Mouse (Mus musculus) gastrocnemius, postnatal 10 days (tissue): ENCODE measurements at regions not wholly inside any gene's neighbourhood (a gene's known extent, or its start where the extent isn't known, plus 50 kb on each side); places are given as distances from the start of the nearest gene placed in this dataset.

Experiments used
- DNase-seq: peaks from one replicate; pipeline ENCODE4 v3.0.0; 2021; ENCODE audit warnings: mixed read lengths

DNA sequence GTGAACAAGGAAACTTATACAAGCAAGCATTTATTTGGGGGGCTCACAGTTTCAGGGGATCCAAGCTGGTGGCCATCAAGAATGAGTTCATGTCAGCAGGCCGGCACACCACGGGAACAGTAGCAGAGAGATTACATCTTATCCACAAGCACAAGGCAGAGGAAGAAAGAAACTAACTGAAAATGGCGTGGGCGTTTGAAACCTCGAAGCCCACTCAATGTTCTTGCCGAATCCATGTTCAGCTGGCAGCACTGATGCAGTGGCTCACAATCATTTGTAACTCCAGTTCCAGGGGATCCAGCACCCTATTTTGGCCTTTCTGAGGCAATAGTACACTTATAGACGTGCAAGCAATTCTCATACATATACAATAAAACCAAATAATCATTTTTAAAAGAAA, 404.7 kb downstream of the Cdh26 start:
- DNase-seq = no peak

DNA sequence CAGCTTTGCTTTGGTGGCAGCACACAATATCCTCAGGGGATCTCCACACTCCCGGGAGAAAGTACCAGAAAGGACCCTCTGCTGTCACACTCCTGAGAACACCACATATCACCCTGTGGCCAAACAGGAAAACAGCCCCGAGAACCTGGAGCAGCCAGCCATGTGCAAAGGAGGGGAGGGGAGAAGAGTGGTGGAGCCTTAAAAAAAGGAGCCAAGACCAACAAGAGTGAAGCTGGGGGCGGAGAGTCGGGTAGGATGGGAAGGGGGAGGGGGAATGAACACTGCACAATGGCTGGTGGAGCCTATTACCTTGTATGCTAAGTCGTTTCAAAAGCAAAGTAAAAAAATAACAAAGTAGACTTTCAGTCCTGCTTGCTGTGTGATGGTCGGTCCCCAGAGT, 408.2 kb downstream of the Cdh26 start:
- DNase-seq = no peak

DNA sequence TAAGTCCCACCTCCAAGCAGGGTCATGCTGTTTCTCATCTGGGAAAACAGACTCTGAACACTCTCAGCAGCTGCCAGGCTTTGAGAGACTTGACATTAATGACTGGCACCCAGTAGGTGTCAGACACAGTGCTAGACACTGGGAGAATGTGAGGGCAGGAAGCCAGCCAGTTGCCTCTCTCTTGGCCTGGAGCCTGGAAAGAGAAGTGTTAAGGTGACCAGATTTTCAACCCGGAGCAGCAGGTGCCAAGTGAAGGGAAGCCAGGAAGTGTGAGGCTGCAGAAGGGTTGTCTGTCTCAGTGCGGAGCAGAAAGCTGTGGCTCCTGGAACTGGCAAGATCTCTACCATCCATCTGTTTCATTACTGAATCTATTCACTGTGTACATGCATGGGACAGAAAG, 410.6 kb downstream of the Cdh26 start:
- DNase-seq = peak; percentile 64

DNA sequence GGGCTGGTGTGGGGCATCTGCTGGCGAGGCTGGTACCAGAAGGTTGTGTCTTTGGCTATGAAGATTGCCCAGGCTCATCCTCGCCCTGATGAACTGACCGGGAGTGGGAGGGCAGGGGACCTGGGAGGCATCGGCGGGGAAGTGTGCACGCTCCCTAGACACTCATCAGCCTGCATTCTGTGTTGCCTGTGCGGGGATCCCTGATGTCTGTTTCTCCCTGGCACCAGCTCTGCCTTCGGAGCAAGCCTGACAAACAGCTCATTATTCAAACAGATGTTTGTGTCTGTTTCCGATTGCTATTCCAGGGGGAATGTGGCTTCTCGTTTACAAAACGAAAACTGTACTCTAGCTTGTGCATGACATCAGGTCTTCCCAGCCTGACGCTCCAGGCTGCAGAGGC, 412.3 kb downstream of the Cdh26 start:
- no peak for DNase-seq

DNA sequence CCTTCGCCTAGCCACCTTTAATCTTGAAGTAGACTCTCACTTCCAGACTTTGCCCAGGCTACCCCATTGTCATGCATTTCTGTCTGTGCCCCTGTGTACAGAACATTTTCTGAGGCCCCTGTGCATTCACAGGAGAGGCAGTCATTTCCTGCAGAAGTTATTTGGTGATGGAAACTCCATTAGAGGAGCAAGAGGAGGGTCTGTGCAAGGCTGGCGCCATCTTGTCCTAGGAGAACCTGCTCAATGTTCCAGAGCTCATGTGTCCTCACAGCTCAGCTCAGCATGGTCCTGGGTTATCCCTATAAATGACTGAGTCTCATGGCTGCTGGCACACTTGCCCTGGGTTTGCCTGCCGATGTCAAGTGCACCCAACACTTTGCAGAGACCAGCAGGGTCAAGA, 413.1 kb downstream of the Cdh26 start:
- no peak for DNase-seq

DNA sequence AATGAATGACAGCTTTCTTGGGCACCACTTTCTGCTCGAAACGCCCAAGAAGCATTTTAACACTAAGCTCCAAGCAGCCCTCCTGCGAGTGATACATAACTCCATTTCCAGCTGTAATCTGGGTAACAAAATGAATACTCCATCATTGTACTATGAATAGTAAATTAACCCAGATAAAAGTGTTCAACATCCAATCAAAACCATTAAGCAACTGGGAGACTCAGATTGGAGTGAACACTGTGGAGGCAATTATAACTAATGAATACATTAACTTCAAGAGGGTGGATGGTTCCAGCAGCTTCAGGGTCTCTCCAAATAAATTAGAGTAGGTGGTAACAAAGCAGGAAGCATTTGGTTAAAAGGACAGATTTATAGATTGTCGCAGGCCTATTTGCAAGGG, 414.2 kb downstream of the Cdh26 start:
- DNase-seq = no peak

DNA sequence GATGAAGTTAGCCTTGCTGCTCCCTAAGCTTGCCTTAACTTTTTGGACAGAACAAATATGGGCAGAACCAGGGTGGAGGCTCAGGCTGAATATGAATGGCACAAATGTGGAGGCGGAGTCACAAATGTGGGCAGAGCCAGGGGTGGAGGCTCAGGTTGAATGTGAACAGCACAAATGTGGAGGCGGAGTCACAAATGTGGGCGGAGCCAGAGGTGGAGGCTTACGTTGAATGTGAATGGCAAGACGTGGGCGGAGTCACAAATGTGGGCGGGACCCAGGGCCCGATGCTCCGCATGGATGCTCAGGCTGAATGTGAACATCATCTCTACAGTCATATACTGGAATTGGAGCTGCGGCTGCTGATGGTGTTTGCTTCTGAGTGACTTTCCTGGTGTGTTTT, 420.0 kb downstream of the Cdh26 start:
- no peak for DNase-seq

DNA sequence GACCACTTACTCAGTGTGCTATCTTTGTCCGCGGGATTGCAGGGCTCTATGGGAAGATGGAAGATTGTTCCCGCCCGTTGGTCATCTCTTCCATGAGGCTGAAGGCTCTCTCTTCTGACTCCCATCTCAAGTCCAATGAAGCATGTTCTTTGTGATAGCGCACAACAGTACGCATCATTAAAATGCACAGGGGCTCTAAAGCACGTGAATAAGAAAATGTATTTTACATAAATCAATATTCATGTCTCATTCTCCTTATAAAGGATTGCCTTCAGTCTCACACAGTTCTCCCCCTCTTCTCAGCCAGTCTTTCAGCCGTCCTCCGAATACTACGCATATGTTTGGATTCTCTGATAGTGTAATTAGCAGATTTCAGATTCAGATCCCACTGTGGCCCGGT, 420.4 kb downstream of the Cdh26 start:
- DNase-seq = no peak

DNA sequence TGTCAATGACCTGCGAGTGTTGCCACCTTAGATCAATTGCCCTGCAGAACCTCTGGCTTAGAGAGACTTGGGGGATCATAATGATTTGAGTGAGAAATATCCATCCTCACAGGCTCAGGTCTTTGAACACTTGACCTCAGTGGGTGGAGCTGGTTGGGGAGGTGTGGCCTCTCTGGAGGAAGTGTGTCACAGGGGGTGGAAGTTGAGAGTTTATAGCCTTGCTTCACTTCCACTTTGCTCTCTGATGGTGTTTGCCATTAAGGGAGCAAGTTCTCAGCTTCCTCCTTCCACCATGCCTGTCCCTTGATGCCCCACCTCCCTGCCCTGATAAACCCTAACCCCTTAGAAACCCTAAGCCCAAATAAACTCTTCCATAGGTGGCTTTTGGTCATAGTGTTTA, 423.7 kb downstream of the Cdh26 start:
- no peak for DNase-seq

DNA sequence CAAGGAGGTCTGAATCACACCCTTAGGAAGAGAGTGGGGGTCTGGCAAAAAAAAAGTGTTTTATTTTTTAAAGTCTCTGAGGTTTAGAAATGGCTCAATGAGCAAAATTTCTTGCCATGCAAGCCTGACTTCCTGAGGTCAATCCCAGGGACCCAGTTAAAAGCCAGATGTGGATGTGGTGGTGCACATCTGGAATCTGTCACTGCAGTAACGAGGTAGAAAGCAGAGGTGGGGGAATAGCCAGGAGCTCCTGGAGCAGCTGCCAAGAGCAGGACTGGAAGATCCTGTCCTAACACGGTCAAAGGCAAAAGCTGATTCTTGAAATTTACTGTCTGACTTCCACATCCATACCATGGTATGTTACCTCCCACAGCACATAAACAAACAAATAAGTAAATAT, 424.4 kb downstream of the Cdh26 start:
- DNase-seq = no peak

DNA sequence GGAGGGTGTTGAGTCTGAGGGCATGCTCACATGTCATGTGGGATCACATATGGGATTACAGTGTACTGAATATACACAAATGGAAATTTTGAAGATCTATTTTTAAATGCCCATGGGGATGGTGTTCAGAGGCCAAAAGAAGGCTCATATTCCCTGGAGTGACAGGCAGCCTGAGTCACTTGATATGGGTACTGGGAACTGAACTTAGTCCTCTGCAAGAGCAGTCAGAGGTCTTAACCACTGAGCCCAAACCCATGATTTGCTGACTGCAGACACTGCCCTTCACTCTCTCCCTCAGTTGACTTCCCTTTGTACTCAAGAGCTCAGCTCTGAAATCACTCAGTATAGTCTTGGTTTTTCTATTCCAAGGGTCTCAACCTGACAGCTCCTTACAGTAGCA, 432.3 kb downstream of the Cdh26 start:
- DNase-seq = no peak

DNA sequence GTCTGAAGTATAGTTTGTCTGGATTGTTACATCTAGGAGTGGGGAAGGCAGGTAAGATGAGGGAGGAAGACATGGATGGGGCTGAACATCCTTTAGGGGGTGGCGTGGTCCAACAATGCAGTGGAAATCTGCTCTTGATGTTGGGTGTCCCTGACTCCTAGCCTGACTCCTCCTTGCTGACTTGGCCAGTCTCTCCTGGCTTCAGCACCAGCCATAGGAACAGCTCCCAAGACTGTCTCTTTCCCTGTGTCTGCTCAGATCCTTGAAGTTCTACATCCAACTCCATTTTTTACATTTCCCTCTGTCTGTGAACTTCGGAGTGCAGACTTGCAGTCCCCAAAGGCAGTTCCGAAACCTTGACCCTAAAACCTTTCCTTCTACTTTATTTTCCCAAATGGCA, 436.8 kb downstream of the Cdh26 start:
- DNase-seq = peak; percentile 26

DNA sequence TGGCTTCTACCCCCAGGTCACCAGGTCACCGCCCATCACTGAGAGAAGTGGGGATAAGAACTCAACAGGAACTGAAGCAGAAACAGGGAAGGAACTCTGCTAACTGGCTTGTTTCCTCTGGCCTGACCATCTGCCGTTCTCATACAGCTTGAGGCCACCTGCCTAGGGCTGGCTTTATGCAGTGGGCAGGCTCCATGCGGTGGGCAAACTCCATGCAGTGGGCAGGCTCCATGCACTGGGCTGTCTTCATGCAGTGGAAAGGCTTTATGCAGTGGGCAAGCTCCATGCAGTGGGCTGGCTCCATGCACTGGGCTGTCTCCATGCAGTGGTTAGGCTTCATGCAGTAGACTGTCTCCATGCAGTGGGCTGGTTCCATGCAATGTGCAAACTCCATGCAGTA, 438.8 kb downstream of the Cdh26 start:
- DNase-seq = no peak

DNA sequence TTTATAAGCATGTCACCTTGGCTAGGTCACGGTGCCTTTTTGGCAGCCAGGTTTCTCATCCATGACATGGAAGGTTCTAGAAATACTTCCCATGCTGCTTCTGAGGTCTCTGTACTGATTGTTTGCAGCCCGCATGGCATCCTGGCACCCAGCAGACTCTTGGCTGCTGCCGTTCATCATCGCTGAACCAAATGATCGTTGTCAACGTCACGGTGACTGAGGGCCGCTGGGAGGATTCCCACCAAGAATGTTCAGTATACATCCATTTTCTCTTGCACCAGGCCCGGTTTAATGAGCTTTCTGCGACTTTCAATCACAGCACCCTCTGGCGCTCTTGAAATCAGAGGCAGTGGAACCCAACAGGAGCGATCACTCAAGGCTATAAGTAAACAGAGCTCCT, 448.1 kb downstream of the Cdh26 start:
- no peak for DNase-seq

DNA sequence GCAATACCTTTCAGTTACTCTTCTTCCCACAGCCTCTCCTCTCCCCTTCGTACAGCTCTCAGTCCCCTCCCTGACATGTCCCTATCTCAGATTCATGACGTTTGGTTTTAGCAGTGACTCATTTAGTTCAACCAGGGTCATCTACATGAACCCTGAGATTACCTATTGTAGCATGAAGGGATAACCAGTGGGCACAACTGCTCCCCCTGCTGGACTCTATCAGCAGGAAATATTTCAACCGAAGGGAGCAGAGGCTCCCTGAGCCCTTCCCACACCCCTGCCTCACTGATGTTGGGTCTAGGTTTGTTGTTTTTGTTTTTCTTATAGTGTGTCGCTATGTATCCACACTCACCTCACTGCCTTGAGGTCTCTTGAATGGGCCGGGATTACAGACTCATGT, 455.4 kb downstream of the Cdh26 start:
- peak; percentile 26 for DNase-seq

DNA sequence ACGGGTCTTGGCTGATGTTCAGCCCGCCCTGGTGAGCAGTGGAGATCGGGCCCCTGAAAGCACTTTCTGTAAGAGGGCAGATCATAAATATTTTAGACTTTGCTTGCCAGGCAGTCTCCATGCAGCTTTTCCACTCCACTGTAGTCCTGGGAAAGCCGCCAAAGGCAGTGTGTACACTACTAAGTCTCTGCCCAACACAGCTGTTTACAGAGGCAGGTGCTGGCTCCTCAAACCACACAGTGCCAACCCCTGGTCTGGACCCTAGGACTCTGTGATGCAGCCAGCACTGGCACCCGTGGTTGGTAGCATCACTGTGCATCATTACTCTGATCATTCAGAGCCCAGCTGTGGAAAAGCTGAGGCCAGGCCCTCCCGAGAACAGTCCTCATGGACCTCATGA, 458.4 kb downstream of the Cdh26 start:
- DNase-seq = peak; percentile 34

DNA sequence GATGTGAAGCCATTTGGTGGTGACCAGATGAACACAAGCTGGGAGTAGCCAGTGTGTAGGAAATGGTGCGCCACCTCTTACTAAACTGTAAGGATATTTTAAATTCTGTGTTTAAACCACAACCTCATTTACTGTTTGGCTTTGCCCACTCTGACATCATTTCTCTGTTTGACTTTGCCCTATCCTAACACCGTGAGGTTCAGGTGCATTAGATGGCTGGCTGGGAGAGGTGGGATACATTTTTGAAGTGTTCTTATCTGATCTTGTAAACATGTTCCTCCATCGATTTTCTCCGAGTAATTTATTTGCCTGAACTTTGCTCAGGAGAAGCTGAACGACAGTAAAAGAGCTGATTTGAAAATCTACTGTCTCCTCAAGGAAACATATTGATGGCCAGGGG, 472.1 kb downstream of the Cdh26 start:
- no peak for DNase-seq

DNA sequence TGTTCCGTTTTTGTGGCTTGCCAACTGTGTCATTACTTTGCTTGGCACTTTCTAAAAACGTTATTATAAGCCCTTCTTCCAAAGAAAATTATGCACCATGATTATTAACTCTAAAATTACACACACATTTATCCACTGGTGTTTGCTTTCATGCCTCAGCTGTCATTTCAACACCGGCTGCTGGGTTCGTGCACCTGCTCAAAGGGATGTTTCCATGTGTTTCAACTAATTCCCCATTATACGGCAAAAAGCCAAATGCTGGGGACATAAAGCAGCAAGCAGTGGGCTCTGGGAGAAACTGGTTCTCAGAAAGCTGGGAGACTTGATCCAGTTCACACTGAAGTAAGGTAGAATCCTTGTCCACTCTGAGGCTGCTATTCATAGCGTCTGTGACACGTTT, 479.0 kb downstream of the Cdh26 start:
- DNase-seq = no peak

DNA sequence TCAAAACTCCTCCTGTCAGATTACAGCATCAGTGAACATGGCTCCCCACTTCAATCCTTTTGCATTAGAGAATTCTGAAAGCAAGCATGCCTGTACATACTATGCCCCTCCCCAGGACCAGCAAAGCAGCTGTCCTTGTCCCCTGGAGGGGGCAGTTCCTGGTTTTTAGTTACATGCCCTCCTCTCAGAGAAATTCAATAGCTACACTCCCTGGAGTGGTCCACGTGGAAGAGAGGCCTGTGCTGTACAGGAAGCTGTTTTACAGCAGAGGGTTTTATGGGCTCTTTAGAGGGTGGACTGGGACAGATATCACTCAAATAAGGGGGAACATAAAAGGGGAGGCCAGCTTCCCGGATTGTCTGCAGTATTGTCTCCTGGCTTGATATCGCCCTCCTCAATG, 481.3 kb downstream of the Cdh26 start:
- no peak for DNase-seq

DNA sequence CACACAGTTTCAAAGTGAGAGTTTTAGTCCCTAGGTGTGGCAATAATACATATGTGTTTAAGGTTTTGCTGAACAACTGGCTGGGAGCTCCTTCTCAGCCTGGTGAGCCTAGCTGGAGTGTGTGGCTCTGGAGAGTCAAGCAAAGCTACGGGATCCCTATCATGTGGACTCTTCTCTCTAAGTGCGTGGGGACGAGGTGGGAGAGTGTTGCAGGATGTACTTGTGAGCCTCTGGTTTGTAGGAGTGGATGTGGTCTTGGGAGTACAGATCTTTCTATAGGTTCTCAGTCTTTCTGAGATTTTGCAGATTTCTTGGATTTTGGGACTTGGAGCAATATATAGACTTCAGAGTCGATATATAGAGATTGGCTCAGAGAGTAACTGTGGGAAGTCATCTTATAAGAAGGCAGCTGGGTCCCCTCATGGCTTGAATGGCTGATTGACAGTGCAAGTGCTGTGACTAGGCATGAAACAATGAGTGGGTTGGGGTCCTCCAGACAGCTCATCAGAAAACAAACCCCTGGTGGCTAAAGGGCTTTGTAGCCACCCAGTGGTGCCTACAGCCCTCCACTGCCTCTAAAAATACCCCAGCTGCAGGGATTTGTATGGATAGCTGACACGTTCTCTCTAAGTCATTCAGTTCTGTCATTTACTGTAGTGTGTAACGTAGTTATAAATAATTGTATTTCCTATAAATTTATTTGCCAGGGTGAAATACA, 486.1 kb downstream of the Cdh26 start:
- DNase-seq = no peak

DNA sequence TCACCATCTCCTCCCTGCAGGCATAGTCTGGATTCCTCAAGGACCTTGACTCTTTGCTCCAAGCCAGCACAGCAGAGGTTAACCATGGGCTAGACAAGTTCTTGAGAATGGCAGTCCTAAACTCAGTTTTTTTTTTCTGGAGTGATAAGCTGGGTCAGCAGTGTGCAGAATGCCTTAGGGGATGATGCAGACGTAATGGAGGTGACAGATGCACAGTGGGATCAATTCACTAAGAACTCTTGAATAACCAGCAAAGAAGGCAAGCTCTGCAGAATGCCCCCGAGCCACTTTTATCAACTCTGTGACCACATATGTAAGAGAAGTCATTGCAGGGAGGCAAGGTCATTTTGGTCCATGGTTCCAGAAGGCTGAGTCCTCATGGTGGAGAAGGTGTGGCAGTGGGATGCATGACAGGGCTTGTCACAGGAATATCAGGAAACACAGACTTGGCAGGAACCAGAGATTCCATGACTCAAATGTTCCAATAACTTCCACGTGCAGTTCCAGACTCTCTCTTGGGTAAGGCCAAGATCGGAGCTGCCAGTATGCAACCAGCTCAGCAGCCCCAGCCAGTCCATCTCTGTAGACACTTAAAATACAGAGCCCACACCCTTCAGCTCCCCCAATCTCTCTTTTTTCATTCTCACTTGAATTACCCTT, 494.3 kb downstream of the Cdh26 start:
- DNase-seq = no peak

DNA sequence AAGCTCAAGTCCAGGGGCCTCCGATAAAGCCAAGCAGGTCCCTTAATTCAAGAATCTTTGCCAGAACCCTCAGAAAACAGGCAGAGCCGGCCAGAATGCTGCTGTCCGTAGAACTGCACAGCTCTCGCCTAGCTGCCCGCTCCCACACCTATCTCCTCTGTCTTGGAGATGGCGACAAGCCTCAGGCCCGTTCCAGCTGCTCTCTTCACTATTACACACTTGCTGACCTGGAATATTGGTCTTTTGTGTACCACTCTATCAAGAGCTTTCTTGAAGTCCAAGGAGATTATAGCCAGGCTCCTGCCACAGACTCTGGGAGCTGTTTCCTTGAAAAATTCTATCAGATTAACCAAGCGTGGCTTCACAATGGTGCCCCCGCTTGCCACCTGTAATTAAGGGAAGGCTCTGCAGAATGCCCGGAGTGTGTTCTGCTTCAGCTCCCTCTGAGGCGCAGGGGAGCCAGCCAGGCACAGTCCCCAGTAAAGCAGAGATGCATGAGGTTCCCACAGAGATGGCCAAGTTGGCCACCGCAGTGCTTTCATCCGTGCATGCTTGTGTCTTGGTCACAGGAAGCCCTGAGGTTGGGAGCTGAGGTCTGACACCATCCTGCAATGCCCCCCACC, 496.8 kb downstream of the Cdh26 start:
- DNase-seq = no peak

DNA sequence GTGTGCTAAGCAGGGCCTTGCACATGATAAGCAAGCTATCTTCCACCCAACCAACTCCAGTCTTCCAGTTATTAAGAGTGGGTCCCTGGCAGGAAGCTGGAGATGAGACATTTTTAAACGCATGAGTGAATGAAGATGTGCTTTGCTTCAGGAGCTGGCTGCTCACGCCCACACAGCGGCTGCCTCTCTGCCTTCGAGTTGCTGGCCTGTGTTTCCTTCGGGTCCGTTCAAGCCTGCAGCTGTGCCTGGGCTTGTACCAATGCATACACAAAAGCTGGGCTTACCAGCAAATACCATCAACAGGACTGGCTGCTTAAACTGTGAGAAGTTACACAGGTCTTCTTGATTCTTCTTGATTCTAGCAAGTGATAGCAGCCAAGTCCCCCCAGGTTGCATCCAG, 498.7 kb downstream of the Cdh26 start:
- DNase-seq = no peak

DNA sequence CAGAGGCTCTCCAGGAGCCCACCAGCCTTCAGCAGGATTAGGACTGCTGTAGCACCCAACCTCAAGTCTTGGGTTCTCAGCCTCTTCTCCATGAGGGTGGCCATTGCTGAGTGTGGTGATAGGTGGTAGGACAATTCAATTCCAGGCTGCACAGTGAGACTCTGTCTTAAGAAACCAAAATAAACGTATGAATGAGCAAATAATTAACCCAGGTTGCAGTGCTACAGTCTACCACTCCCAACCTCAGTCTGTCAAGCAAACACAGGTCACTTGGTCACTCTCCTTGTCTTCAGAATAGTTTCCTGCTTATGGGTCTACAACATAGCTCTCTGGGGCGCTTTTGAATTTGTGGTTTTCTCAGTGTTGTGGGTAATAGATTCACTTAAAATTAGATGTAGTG, 499.8 kb downstream of the Cdh26 start:
- DNase-seq = no peak
